Mouse (Mus musculus) gastrocnemius, adult 18-20 months (tissue): ENCODE results near the gene Rhox4d. TPM values are rescaled to one million over a fixed set of nuclear protein-coding genes. Genes with fewer than 3 reads are reported as not detected.
"Not testable (repeated sequence)": the region's sequence is repeated elsewhere in the genome, so short reads cannot be mapped to it uniquely, and the experiment has no call there.

ENCODE experiments used
- DNase-seq: peaks from one replicate; pipeline ENCODE4 v3.0.0; 2021; ENCODE audit warnings: low spot score
- long read RNA-seq, 2 experiments: library from polyadenylated mRNA; stranded (forward); transcript quantifications; one replicate each; pipeline ENCODE4 v2.0.0; 2021
- total RNA-seq, 2 experiments: library from RNA; stranded (reverse); gene quantifications; 2 replicates each; pipeline ENCODE4 v1.2.3; 2021

Gene Rhox4d
- total RNA-seq, result not detected
- long read RNA-seq, experiment 1, result 0 reads
- long read RNA-seq, experiment 2, result 0 reads

GRCm38 (mm10) chrX:37514059-37514458 is at the start of gene Rhox4d:
TSS of gene Rhox4d (plus strand) at chrX:37514359.
- not testable (repeated sequence) for DNase-seq

GRCm38 (mm10) chrX:37480037-37480436 is 34.1 kb upstream of the Rhox4d start, which contains the start of gene Rhox4c:
TSS of gene Rhox4c (plus strand) at chrX:37480337.
- not testable (repeated sequence) for DNase-seq

- DNase-seq, result not testable (repeated sequence)
Measured at GRCm38 (mm10) chrX:37530152-37530551, 16.0 kb downstream of the Rhox4d start, which contains the start of gene Rhox2e. TSS of gene Rhox2e (plus strand) at chrX:37530452.

GRCm38 (mm10) chrX:37541719-37542118 is 27.6 kb downstream of the Rhox4d start, which contains the start of gene Rhox3e:
TSS of gene Rhox3e (plus strand) at chrX:37542019.
- DNase-seq, result not testable (repeated sequence)

- not testable (repeated sequence) for DNase-seq
Measured at GRCm38 (mm10) chrX:37557112-37557511, 43.0 kb downstream of the Rhox4d start, which contains the start of gene Rhox4e. TSS of gene Rhox4e (plus strand) at chrX:37557412.

Other genes starting within 250 kb of the Rhox4d start
- gene Rhox4a, start 249.0 kb upstream of the Rhox4d start, total RNA-seq, result not detected
- not detected for gene Rhox3a2, start 134.3 kb upstream of the Rhox4d start, total RNA-seq
- gene Rhox4a2, start 123.5 kb upstream of the Rhox4d start, total RNA-seq, result not detected
- gene Rhox2b, start 102.3 kb upstream of the Rhox4d start, total RNA-seq, result not detected
- gene Rhox4b, start 81.9 kb upstream of the Rhox4d start, total RNA-seq, result not detected
- not detected for gene Rhox2c, start 60.7 kb upstream of the Rhox4d start, total RNA-seq
- not detected for gene Rhox3c, start 55.8 kb upstream of the Rhox4d start, total RNA-seq
- not detected for gene Rhox4c, start 34.0 kb upstream of the Rhox4d start, total RNA-seq
- not detected for gene Rhox2d, start 20.9 kb upstream of the Rhox4d start, total RNA-seq
- not detected for gene Rhox2e, start 16.1 kb downstream of the Rhox4d start, total RNA-seq
- gene Rhox3e, start 27.7 kb downstream of the Rhox4d start, total RNA-seq, result not detected
- gene Rhox4e, start 43.1 kb downstream of the Rhox4d start, total RNA-seq, result not detected
- gene Rhox2f, start 57.0 kb downstream of the Rhox4d start, total RNA-seq, result not detected
- gene Rhox3f, start 66.6 kb downstream of the Rhox4d start, total RNA-seq, result not detected
- gene Rhox4f, start 93.3 kb downstream of the Rhox4d start, total RNA-seq, result not detected
- not detected for gene Rhox3g, start 114.3 kb downstream of the Rhox4d start, total RNA-seq
- gene Rhox2g, start 129.1 kb downstream of the Rhox4d start, total RNA-seq, result not detected
- not detected for gene Rhox4g, start 137.0 kb downstream of the Rhox4d start, total RNA-seq
- not detected for gene Rhox3h, start 154.4 kb downstream of the Rhox4d start, total RNA-seq
- not detected for gene Rhox2h, start 158.9 kb downstream of the Rhox4d start, total RNA-seq